Mouse (Mus musculus): Measurements from ENCODE around the gene Zfp410.
"Not testable (repeated sequence)": the region's sequence is repeated elsewhere in the genome, so short reads cannot be mapped to it uniquely, and the experiment has no call there.

DNA sequence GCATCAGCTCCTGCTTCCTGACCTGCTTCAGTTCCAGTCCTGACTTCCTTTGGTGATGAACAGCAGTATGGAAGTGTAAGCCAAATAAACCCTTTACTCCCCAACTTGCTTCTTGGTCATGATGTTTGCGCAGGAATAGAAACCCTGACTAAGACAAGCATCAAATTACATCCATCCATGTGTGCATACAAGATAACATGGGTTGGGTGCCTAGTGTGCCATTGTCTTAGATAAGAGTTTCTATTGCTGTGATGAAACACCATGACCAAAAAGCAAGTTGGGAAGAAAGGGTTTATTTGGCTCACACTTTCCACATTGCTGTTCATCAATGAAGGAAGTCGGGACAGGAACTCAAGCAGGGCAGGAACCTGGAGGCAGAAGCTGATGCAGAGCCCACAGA lies 42.0 kb downstream of the Zfp410 start:
- TF ChIP-seq POLR2A (IDR thresholded peaks at IDR 0.05; ENCODE audit: low read depth, low read length); USF1 (IDR thresholded peaks at IDR 0.05; ENCODE audit: low read depth, low read length); ZNF384 (IDR thresholded peaks at IDR 0.05; ENCODE audit: low read depth, low read length); MAZ (IDR thresholded peaks at IDR 0.05; ENCODE audit: low read depth, low read length); EP300 (IDR thresholded peaks at IDR 0.05; ENCODE audit: low read length); RAD21 (IDR thresholded peaks at IDR 0.05; ENCODE audit: low read depth, low read length); E2F4 (IDR thresholded peaks at IDR 0.05; ENCODE audit: insufficient replicate concordance, low read depth, low read length); MEF2A (IDR thresholded peaks at IDR 0.05; ENCODE audit: borderline replicate concordance, low read depth, low read length); MAX (IDR thresholded peaks at IDR 0.05; ENCODE audit: low read length): not testable (repeated sequence)

Measured in CH12.LX (cell line).